Mouse (Mus musculus) MEL (cell line): ENCODE data around the gene Selenon.

Source experiments
- CTCF ChIP-seq, 3 experiments: IDR thresholded peaks in 2 of 3; conservative IDR thresholded peaks in 1 of 3; 2 replicates each; pipeline ENCODE4 v1.5.1; 2011 to 2012; ENCODE audit warnings: low read length in 3 of 3, low read depth in 2 of 3, mild to moderate bottlenecking in 2 of 3, improper control_type of control experiment in 1 of 3, inconsistent platforms in 1 of 3, mixed read lengths in 1 of 3, moderate library complexity in 1 of 3; ENCODE audit not compliant: control insufficient read depth in 1 of 3, insufficient read depth in 1 of 3, poor library complexity in 1 of 3, severe bottlenecking in 1 of 3
- E2F4 ChIP-seq: IDR thresholded peaks from 2 replicates; pipeline ENCODE4 v1.6.1; 2011; ENCODE audit warnings: low read depth, low read length, improper control_type of control experiment, borderline replicate concordance
- EP300 ChIP-seq, 2 experiments: IDR thresholded peaks; 2 replicates each; pipeline ENCODE4 v1.6.1; 2011; ENCODE audit warnings: improper control_type of control experiment in 2 of 2, low read length in 2 of 2, low read depth in 1 of 2, mild to moderate bottlenecking in 1 of 2
- HCFC1 ChIP-seq: IDR thresholded peaks from 2 replicates; pipeline ENCODE4 v1.6.1; 2012; ENCODE audit warnings: low read depth, mild to moderate bottlenecking, inconsistent platforms, low read length, improper control_type of control experiment, moderate library complexity
- MAFK ChIP-seq: IDR thresholded peaks from 2 replicates; pipeline ENCODE4 v1.6.1; 2011; ENCODE audit warnings: low read depth, mild to moderate bottlenecking, low read length, improper control_type of control experiment, borderline replicate concordance
- POLR2A ChIP-seq, 2 experiments: IDR thresholded peaks; 2 replicates each; pipeline ENCODE4 v1.6.1; 2011 to 2012; ENCODE audit warnings: low read length in 2 of 2, mild to moderate bottlenecking in 2 of 2, control low read depth in 1 of 2, improper control_type of control experiment in 1 of 2, low read depth in 1 of 2, moderate library complexity in 1 of 2; ENCODE audit not compliant: control insufficient read depth in 1 of 2, insufficient read depth in 1 of 2, poor library complexity in 1 of 2
- ZKSCAN1 ChIP-seq: IDR thresholded peaks from 2 replicates; pipeline ENCODE4 v1.6.1; 2012; ENCODE audit warnings: low read depth, mild to moderate bottlenecking, inconsistent platforms, low read length, improper control_type of control experiment, moderate library complexity

GRCm38 (mm10) chr4:134583513-134583912 lies 31.5 kb upstream of the Selenon start:
- TF ChIP-seq E2F4 (no peak), POLR2A (IDR thresholded peaks at IDR 0.05; ENCODE audit: control insufficient read depth in 1 of 2, insufficient read depth in 1 of 2, low read depth in 1 of 2, low read length in 2 of 2, poor library complexity in 1 of 2) (no peak), CTCF (IDR thresholded peaks at IDR 0.05 in 2 of 3, conservative IDR thresholded peaks at IDR 0.05 in 1 of 3; ENCODE audit: control insufficient read depth in 1 of 3, insufficient read depth in 1 of 3, low read depth in 2 of 3, low read length in 3 of 3, poor library complexity in 1 of 3, severe bottlenecking in 1 of 3) (peak; percentile 29 to 43 (median 32); a peak in 5 of 6 replicates), ZKSCAN1 (no peak), EP300 (IDR thresholded peaks at IDR 0.05; ENCODE audit: low read depth in 1 of 2, low read length in 2 of 2) (no peak), MAFK (no peak), HCFC1 (no peak)
